Mouse (Mus musculus): ENCODE measurements at regions not wholly inside any gene's neighbourhood (a gene's known extent, or its start where the extent isn't known, plus 50 kb on each side); places are given as distances from the start of the nearest gene placed in this dataset.

DNA sequence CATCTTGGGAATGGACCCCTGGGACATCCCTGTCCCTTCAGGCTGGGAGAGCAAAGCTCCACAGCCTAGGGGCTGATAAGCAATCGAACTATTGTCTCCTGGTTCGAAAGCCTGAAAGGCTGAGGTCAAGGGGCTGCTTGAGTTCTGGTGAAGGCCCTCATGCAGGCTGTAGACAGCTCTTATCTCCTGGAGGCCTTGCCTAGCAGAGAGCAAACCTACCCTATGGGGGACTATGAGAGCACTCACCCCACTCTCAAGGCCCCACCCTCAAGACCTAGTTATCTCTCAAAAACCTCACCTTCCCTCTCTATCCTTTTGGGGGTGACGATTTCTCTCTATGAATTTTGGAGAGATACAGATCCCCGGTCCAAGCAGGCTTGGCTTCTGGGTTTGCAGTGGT is 92.8 kb downstream of the Gadd45g start:
- Histone ChIP-seq H3K36me3 (ENCODE audit: control insufficient read depth, insufficient read depth, low read length) (no peaks in the 10 kb centered on the region), H3K4me3 (replicated peaks; ENCODE audit: low read depth, low read length) (no peak overlapping the region), H3K27me3 (ENCODE audit: control insufficient read depth, insufficient read depth, low read length) (peaks cover 5% of the 10 kb centered on the region; the same call in 1 of the 2 replicates), H3K4me2 (ENCODE audit: low read length) (no peak overlapping the region), H3K9ac (replicated peaks; ENCODE audit: low read length) (no peak overlapping the region), H3K4me1 (ENCODE audit: control insufficient read depth, insufficient read depth, low read length) (no peaks in the 10 kb centered on the region), H3K9me3 (ENCODE audit: control insufficient read depth, low read length) (no peaks in the 10 kb centered on the region), H3K27ac (replicated peaks; ENCODE audit: low read depth, low read length) (no peak overlapping the region)
- WGBS: 84% methylated on average over 4 of the region's 4 CpGs
- ATAC-seq (ENCODE audit: low FRiP score, low TSS enrichment): no peak
- no peak for DNase-seq

DNA sequence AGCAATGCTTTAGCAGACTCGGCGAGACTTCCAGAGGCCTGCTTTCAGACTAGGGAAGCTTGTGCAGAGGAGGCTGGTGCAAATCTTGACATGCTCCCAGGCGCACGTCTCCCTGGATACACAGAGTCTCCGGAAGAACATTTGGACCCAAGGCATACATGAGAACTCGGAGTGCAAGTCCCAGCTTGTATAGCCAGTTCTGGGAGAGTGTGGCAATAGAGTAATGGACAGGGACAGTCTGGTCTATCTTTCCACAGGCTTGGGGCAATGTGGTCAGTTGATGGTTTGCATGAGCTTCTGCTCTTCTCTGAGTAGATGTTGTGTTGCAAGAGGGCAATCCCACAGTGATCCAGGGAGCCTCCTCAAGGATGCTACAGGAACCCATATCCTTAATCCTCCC is 93.2 kb downstream of the Gadd45g start:
- Histone ChIP-seq H3K27me3 (ENCODE audit: control insufficient read depth, insufficient read depth, low read length) (peaks cover 5% of the 10 kb centered on the region; the same call in 1 of the 2 replicates), H3K9ac (replicated peaks; ENCODE audit: low read length) (no peak overlapping the region), H3K27ac (replicated peaks; ENCODE audit: low read depth, low read length) (no peak overlapping the region), H3K36me3 (ENCODE audit: control insufficient read depth, insufficient read depth, low read length) (no peaks in the 10 kb centered on the region), H3K4me1 (ENCODE audit: control insufficient read depth, insufficient read depth, low read length) (no peaks in the 10 kb centered on the region), H3K4me2 (ENCODE audit: low read length) (no peak overlapping the region), H3K4me3 (replicated peaks; ENCODE audit: low read depth, low read length) (no peak overlapping the region), H3K9me3 (ENCODE audit: control insufficient read depth, low read length) (no peaks in the 10 kb centered on the region)
- WGBS: 93% methylated on average over 6 of the region's 6 CpGs
- ATAC-seq (ENCODE audit: low FRiP score, low TSS enrichment) (no peak), DNase-seq (no peak)

DNA sequence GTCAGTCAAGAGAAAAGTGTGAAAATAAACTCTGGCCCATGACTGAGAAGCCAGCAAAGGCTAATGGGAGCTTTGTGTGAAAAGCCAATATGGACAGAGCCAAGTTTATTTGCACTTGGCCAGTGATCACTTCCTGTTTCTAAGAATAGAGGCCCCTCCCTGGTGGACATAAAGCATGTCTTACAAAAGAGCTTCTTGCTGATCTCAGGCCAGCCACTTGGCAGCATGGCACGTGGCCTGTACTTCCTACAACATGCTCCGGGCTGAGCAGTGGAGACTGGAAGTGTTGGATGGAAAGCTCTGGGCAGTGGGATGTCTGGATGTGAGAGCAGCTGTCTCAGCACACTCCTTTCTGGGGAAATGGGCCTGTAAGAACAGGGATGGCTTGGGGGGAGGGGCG is 99.7 kb downstream of the Gadd45g start:
- WGBS: 73% methylated on average over 3 of the region's 3 CpGs
- no peak overlapping the region for H3K4me3 ChIP-seq (replicated peaks; ENCODE audit: low read depth, low read length)

DNA sequence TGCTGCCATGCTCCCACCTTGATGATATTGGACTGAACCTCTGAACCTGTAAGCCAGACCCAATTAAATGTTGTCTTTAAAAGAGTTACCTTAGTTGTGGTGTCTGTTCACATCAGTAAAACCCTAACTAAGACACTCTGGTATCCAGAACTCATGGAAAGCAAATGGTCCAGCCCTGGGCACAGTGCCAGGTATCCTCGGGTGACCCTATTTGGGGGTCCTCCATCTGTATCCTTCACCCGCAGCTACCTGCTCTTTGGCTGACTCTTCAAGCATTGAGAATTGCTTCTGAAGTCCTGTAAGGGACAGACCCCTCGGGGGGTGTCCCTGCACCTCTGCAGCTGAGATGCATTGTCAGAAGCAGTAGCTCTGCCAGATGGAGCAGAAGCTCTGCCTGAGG is 102.4 kb downstream of the Gadd45g start:
- H3K4me3 ChIP-seq (replicated peaks; ENCODE audit: low read depth, low read length): no peak overlapping the region
- ATAC-seq (ENCODE audit: low FRiP score, low TSS enrichment): no peak
- DNase-seq: no peak
- WGBS: 76% methylated on average over 3 of the region's 3 CpGs
- no peak overlapping the region for H3K9ac ChIP-seq (replicated peaks; ENCODE audit: low read length)
- H3K9me3 ChIP-seq (ENCODE audit: control insufficient read depth, low read length): no peaks in the 10 kb centered on the region
- no peaks in the 10 kb centered on the region for H3K4me1 ChIP-seq (ENCODE audit: control insufficient read depth, insufficient read depth, low read length)
- H3K4me2 ChIP-seq (ENCODE audit: low read length): no peak overlapping the region
- H3K36me3 ChIP-seq (ENCODE audit: control insufficient read depth, insufficient read depth, low read length): no peaks in the 10 kb centered on the region
- H3K27me3 ChIP-seq (ENCODE audit: control insufficient read depth, insufficient read depth, low read length): no peaks in the 10 kb centered on the region
- no peak overlapping the region for H3K27ac ChIP-seq (replicated peaks; ENCODE audit: low read depth, low read length)

More for the DNA sequence above, 99.7 kb downstream of the Gadd45g start:
- no peak overlapping the region for H3K27ac ChIP-seq (replicated peaks; ENCODE audit: low read depth, low read length)
- H3K27me3 ChIP-seq (ENCODE audit: control insufficient read depth, insufficient read depth, low read length): peaks cover 5% of the 10 kb centered on the region; the same call in 1 of the 2 replicates
- H3K9me3 ChIP-seq (ENCODE audit: control insufficient read depth, low read length): no peaks in the 10 kb centered on the region
- H3K4me1 ChIP-seq (ENCODE audit: control insufficient read depth, insufficient read depth, low read length): no peaks in the 10 kb centered on the region
- no peak for ATAC-seq (ENCODE audit: low FRiP score, low TSS enrichment)
- no peak for DNase-seq
- no peak overlapping the region for H3K9ac ChIP-seq (replicated peaks; ENCODE audit: low read length)
- H3K36me3 ChIP-seq (ENCODE audit: control insufficient read depth, insufficient read depth, low read length): no peaks in the 10 kb centered on the region
- no peak overlapping the region for H3K4me2 ChIP-seq (ENCODE audit: low read length)

DNA sequence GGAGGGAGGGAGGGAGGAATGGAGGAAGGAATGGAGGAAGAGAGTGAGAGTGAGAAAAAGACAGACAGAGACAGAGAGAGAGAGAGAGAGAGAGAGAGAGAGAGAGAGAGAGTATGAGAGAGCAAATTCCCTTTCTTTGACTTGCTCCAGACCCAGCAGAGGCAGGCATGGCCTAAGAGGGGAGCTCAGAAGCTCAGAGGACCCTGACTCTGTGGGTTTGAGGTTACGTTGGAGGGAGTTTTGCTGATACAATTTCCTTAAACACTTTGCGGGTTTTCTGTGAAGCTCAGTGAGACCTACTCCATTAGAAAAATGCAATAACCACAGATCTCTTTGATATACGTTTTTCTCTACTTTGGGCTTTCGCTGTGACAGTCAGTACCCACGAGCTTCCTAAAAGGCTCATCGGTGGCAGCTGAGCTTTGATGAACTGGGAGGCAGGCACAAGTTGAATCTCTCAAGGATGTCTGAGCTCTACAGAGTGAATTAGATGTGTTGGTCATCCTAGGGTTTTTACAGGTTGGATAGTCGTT is 105.1 kb downstream of the Gadd45g start:
- H3K36me3 ChIP-seq (ENCODE audit: control insufficient read depth, insufficient read depth, low read length): no peaks in the 10 kb centered on the region
- DNase-seq: no peak
- no peak overlapping the region for H3K27ac ChIP-seq (replicated peaks; ENCODE audit: low read depth, low read length)
- ATAC-seq (ENCODE audit: low FRiP score, low TSS enrichment): no peak
- H3K4me3 ChIP-seq (replicated peaks; ENCODE audit: low read depth, low read length): no peak overlapping the region
- no peaks in the 10 kb centered on the region for H3K9me3 ChIP-seq (ENCODE audit: control insufficient read depth, low read length)
- H3K27me3 ChIP-seq (ENCODE audit: control insufficient read depth, insufficient read depth, low read length): no peaks in the 10 kb centered on the region
- H3K9ac ChIP-seq (replicated peaks; ENCODE audit: low read length): no peak overlapping the region
- H3K4me1 ChIP-seq (ENCODE audit: control insufficient read depth, insufficient read depth, low read length): no peaks in the 10 kb centered on the region
- 89% methylated on average over 7 of the region's 7 CpGs for WGBS
- no peak overlapping the region for H3K4me2 ChIP-seq (ENCODE audit: low read length)

DNA sequence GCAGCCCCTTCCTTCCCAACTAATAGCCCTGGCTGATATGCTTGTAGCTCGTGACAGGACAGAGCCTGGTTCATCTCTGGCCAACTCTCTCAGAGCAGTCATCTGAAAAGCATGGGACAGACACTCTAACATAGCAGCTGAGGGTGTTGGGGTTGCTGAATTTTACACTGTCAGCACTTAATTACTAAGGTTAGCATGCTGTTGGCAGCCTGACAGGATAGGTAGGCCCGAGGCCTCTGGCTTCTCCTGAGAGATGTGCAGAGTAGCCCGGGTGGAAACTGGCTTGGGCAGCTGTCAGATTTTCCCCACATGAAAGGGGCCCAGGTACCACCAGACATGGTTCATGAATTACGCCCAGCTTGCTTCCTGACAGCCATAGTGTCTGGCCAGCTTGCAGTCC is 106.6 kb downstream of the Gadd45g start:
- WGBS: 82% methylated on average over 4 of the region's 4 CpGs
- DNase-seq (no peak), ATAC-seq (ENCODE audit: low FRiP score, low TSS enrichment) (no peak)
- no peak overlapping the region for H3K4me2 ChIP-seq (ENCODE audit: low read length)
- H3K9me3 ChIP-seq (ENCODE audit: control insufficient read depth, low read length): no peaks in the 10 kb centered on the region
- H3K4me3 ChIP-seq (replicated peaks; ENCODE audit: low read depth, low read length): no peak overlapping the region
- H3K27ac ChIP-seq (replicated peaks; ENCODE audit: low read depth, low read length): no peak overlapping the region
- no peaks in the 10 kb centered on the region for H3K36me3 ChIP-seq (ENCODE audit: control insufficient read depth, insufficient read depth, low read length)
- H3K9ac ChIP-seq (replicated peaks; ENCODE audit: low read length): no peak overlapping the region
- H3K4me1 ChIP-seq (ENCODE audit: control insufficient read depth, insufficient read depth, low read length): no peaks in the 10 kb centered on the region
- H3K27me3 ChIP-seq (ENCODE audit: control insufficient read depth, insufficient read depth, low read length): no peaks in the 10 kb centered on the region

DNA sequence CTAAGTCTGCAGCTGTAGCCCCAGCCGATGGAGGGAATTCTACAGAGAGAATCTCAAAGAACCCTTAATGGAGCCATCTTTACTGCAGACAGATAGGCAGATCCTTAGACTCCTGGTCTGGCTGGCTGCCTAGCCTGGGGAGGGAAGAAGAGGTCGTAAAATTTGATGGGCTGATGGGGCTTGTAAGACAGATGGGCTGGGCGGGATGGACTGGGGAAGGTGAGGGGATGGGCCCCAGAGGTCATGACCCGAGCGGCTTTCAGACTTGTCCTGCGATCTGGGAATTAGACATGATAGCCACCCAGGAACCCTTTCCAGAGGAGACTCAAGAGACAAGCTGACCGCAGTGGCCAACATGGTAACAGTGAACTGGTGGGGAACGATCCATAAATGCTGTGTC is 107.1 kb downstream of the Gadd45g start:
- ATAC-seq (ENCODE audit: low FRiP score, low TSS enrichment) (no peak), DNase-seq (no peak)
- Histone ChIP-seq H3K27ac (replicated peaks; ENCODE audit: low read depth, low read length) (no peak overlapping the region), H3K36me3 (ENCODE audit: control insufficient read depth, insufficient read depth, low read length) (no peaks in the 10 kb centered on the region), H3K4me1 (ENCODE audit: control insufficient read depth, insufficient read depth, low read length) (no peaks in the 10 kb centered on the region), H3K27me3 (ENCODE audit: control insufficient read depth, insufficient read depth, low read length) (no peaks in the 10 kb centered on the region), H3K4me3 (replicated peaks; ENCODE audit: low read depth, low read length) (no peak overlapping the region), H3K9me3 (ENCODE audit: control insufficient read depth, low read length) (no peaks in the 10 kb centered on the region), H3K9ac (replicated peaks; ENCODE audit: low read length) (no peak overlapping the region), H3K4me2 (ENCODE audit: low read length) (no peak overlapping the region)
- 57% methylated on average over 8 of the region's 8 CpGs for WGBS

DNA sequence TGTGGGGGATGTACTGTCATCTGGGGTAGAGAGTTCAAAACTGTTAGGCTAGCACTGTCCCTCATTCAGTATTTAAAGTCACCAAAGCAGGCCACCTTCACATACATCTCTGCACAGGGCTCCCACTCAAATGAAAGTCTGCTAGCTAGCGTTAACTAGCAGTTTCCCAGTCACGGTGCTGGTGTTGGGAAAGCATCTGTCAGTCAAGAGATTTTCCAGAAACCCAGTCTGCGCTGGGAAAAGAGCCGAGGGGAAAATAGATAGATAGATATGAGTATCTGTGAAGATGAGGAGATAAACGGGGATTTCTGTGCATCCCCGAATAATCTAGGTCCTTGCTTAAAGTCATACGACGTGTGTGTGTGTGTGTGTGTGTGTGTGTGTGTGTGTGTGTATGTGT is 110.6 kb downstream of the Gadd45g start:
- no peak overlapping the region for H3K4me3 ChIP-seq (replicated peaks; ENCODE audit: low read depth, low read length)
- no peaks in the 10 kb centered on the region for H3K36me3 ChIP-seq (ENCODE audit: control insufficient read depth, insufficient read depth, low read length)
- DNase-seq: no peak
- H3K4me2 ChIP-seq (ENCODE audit: low read length): no peak overlapping the region
- 75% methylated on average over 8 of the region's 8 CpGs for WGBS
- H3K27ac ChIP-seq (replicated peaks; ENCODE audit: low read depth, low read length): no peak overlapping the region
- ATAC-seq (ENCODE audit: low FRiP score, low TSS enrichment): no peak
- H3K27me3 ChIP-seq (ENCODE audit: control insufficient read depth, insufficient read depth, low read length): no peaks in the 10 kb centered on the region
- H3K4me1 ChIP-seq (ENCODE audit: control insufficient read depth, insufficient read depth, low read length): no peaks in the 10 kb centered on the region
- H3K9ac ChIP-seq (replicated peaks; ENCODE audit: low read length): no peak overlapping the region
- no peaks in the 10 kb centered on the region for H3K9me3 ChIP-seq (ENCODE audit: control insufficient read depth, low read length)

DNA sequence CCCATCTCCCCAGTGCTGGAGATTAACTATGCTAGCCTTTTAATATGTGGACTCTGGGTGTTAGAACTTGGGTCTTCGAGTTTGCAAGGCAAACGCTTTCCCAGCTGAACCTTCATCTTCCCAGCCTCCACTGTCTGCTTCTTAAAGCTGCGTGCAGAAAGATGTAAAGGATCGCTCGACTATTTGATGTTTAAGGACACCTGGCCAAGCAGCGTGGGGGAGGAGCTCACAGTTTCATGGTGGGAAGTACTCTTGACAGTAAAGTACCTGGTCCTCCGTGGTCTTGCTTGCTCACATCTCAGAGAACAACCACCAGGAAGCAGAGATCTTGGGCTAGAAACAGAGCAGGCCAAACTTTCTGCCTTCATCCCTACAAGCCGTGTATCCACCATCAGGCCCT is 113.1 kb downstream of the Gadd45g start:
- H3K4me1 ChIP-seq (ENCODE audit: control insufficient read depth, insufficient read depth, low read length): 0 out of 2 replicates have a peak, but pooled peaks cover 4% of the 10 kb centered on the region
- 85% methylated on average over 8 of the region's 8 CpGs for WGBS
- no peak for ATAC-seq (ENCODE audit: low FRiP score, low TSS enrichment)

More for the DNA sequence above, 113.1 kb downstream of the Gadd45g start:
- Histone ChIP-seq H3K36me3 (ENCODE audit: control insufficient read depth, insufficient read depth, low read length) (no peaks in the 10 kb centered on the region), H3K27me3 (ENCODE audit: control insufficient read depth, insufficient read depth, low read length) (no peaks in the 10 kb centered on the region), H3K4me3 (replicated peaks; ENCODE audit: low read depth, low read length) (no peak overlapping the region), H3K9me3 (ENCODE audit: control insufficient read depth, low read length) (no peaks in the 10 kb centered on the region), H3K9ac (replicated peaks; ENCODE audit: low read length) (no peak overlapping the region), H3K27ac (replicated peaks; ENCODE audit: low read depth, low read length) (no peak overlapping the region), H3K4me2 (ENCODE audit: low read length) (no peak overlapping the region)
- no peak for DNase-seq
